Mouse (Mus musculus): ENCODE measurements around the gene Ccdc88b. TPM values are rescaled to one million over a fixed set of nuclear protein-coding genes. Genes with fewer than 3 reads are reported as not detected.
A peak's percentile ranks its signal among the peaks of the same experiment; 100 is the strongest.

Gene Ccdc88b
- total RNA-seq, 2 experiments from 2014 or later, result 1.7 to 1.8 TPM

GRCm38 (mm10) chr19:6857391-6858005, 513 bp downstream of the Ccdc88b start:
- DNase-seq, result no peak

- DNase-seq, result no peak
These were observed 1.0 kb downstream of the Ccdc88b start for GRCm38 (mm10) chr19:6857003-6857360.

GRCm38 (mm10) chr19:6856281-6857002, 1.6 kb downstream of the Ccdc88b start:
- DNase-seq, result peak; percentile 37 to 65

- no peak for DNase-seq
These were observed 2.6 kb downstream of the Ccdc88b start for GRCm38 (mm10) chr19:6855225-6856031.

GRCm38 (mm10) chr19:6854658-6855057, 3.4 kb downstream of the Ccdc88b start:
- DNase-seq, result no peak

GRCm38 (mm10) chr19:6853903-6854302, 4.1 kb downstream of the Ccdc88b start:
- no peak for DNase-seq

- DNase-seq, result peak in 1 of 2 experiments; percentile 30
These were observed 5.4 kb downstream of the Ccdc88b start for GRCm38 (mm10) chr19:6852393-6853305.

GRCm38 (mm10) chr19:6851497-6851896, 6.5 kb downstream of the Ccdc88b start:
- DNase-seq, result no peak

GRCm38 (mm10) chr19:6849506-6850068, 8.4 kb downstream of the Ccdc88b start:
- no peak for DNase-seq

- peak; percentile 42 to 47 for DNase-seq
These were observed 10.0 kb downstream of the Ccdc88b start for GRCm38 (mm10) chr19:6847841-6848517.

GRCm38 (mm10) chr19:6846050-6846449, 12.0 kb downstream of the Ccdc88b start:
- no peak for DNase-seq

- peak in 1 of 2 experiments; percentile 50 for DNase-seq
These were observed 15.7 kb downstream of the Ccdc88b start for GRCm38 (mm10) chr19:6842353-6842752.

- no peak for DNase-seq
These were observed 16.8 kb downstream of the Ccdc88b start for GRCm38 (mm10) chr19:6841292-6841597.

GRCm38 (mm10) chr19:6840475-6841291, 17.3 kb downstream of the Ccdc88b start, which contains the start of gene Rps6ka4:
Rps6ka4 (minus strand) TSS chr19:6840636.
- DNase-seq, result peak; percentile 88 to 93

- peak; percentile 59 to 70 for DNase-seq
These were observed 18.2 kb downstream of the Ccdc88b start for GRCm38 (mm10) chr19:6839615-6840474.

GRCm38 (mm10) chr19:6832363-6832762, 25.6 kb downstream of the Ccdc88b start:
- DNase-seq, result no peak

GRCm38 (mm10) chr19:6831331-6831730, 26.7 kb downstream of the Ccdc88b start:
- DNase-seq, result no peak

- DNase-seq, result no peak
These were observed 27.3 kb downstream of the Ccdc88b start for GRCm38 (mm10) chr19:6830556-6831316.
